Mouse (Mus musculus): Measurements from ENCODE around the gene Klri2. TPM values are rescaled to one million over a fixed set of nuclear protein-coding genes. Genes with fewer than 3 reads are reported as not detected.
"Not testable (repeated sequence)": the region's sequence is repeated elsewhere in the genome, so short reads cannot be mapped to it uniquely, and the experiment has no call there.

The Klri2 gene
- polyA plus RNA-seq, 1 experiment from 2014 or later = not detected

- no peaks in the 10 kb centered on the region for H3K4me1 ChIP-seq (ENCODE audit: control insufficient read depth, insufficient read depth, low read length)
- 94% methylated on average over 4 of the region's 4 CpGs for WGBS
- H3K9ac ChIP-seq (replicated peaks; ENCODE audit: low read depth, low read length) = no peak within 1 kb of the TSS
- no peak for ATAC-seq (ENCODE audit: low read depth)
- H3K27ac ChIP-seq (ENCODE audit: low read depth, low read length) = no peak within 1 kb of the TSS
- no peak within 1 kb of the TSS for H3K4me2 ChIP-seq (ENCODE audit: low read depth, low read length)
- no peaks in the 10 kb centered on the region for H3K9me3 ChIP-seq (ENCODE audit: control insufficient read depth, low read length)
- no peaks in the 10 kb centered on the region for H3K36me3 ChIP-seq (ENCODE audit: control insufficient read depth, insufficient read depth, low read length)
- H3K4me3 ChIP-seq (ENCODE audit: low read depth, low read length) = no peak within 1 kb of the TSS
- H3K27me3 ChIP-seq (ENCODE audit: control insufficient read depth, insufficient read depth, low read length) = no peaks in the 10 kb centered on the region
These were observed 23.3 kb downstream of the Klri2 start, which contains the start of gene Klri1 for GRCm38 (mm10) chr6:129717032-129717431. Klri1 (minus strand) TSS chr6:129717132.

GRCm38 (mm10) chr6:129713566-129713965, 26.7 kb downstream of the Klri2 start:
- Histone ChIP-seq H3K9ac (replicated peaks; ENCODE audit: low read depth, low read length) (no peak overlapping the region), H3K27me3 (ENCODE audit: control insufficient read depth, insufficient read depth, low read length) (no peaks in the 10 kb centered on the region), H3K27ac (ENCODE audit: low read depth, low read length) (no peak overlapping the region), H3K36me3 (ENCODE audit: control insufficient read depth, insufficient read depth, low read length) (no peaks in the 10 kb centered on the region), H3K4me2 (ENCODE audit: low read depth, low read length) (no peak overlapping the region), H3K9me3 (ENCODE audit: control insufficient read depth, low read length) (no peaks in the 10 kb centered on the region), H3K4me1 (ENCODE audit: control insufficient read depth, insufficient read depth, low read length) (no peaks in the 10 kb centered on the region), H3K4me3 (ENCODE audit: low read depth, low read length) (no peak overlapping the region)
- no peak for ATAC-seq (ENCODE audit: low read depth)
- 62% methylated on average over 1 of the region's 1 CpGs for WGBS

GRCm38 (mm10) chr6:129691436-129691835, 48.8 kb downstream of the Klri2 start:
- not testable (repeated sequence) for H3K9me3 ChIP-seq (ENCODE audit: control insufficient read depth, low read length); H3K36me3 ChIP-seq (ENCODE audit: control insufficient read depth, insufficient read depth, low read length); H3K4me3 ChIP-seq (ENCODE audit: low read depth, low read length); H3K4me1 ChIP-seq (ENCODE audit: control insufficient read depth, insufficient read depth, low read length); H3K9ac ChIP-seq (replicated peaks; ENCODE audit: low read depth, low read length); H3K4me2 ChIP-seq (ENCODE audit: low read depth, low read length); H3K27ac ChIP-seq (ENCODE audit: low read depth, low read length); H3K27me3 ChIP-seq (ENCODE audit: control insufficient read depth, insufficient read depth, low read length); ATAC-seq (ENCODE audit: low read depth)
- 82% methylated on average over 10 of the region's 10 CpGs for WGBS

DNA sequence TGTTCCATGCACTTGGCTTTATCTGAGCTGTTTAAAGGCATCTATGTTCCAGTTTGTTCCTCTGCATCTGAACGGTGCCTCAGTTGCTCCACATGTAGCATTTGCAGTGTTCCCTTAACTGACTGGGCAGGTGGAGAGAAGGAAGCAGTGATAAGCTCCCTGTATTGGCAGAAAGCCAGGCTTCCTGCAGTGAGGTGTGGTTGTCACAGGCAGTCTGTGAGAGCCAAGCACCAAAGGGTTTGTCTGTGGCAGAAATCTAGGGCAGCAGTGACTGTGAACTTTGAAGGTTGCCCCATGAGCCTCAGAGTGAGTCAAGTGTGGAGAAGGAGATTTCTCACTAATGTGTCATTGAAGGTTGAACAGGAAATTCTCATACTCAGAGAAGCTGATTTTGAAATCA, 59.9 kb downstream of the Klri2 start:
- Histone ChIP-seq H3K27ac (ENCODE audit: low read depth, low read length) (no peak overlapping the region), H3K27me3 (ENCODE audit: control insufficient read depth, insufficient read depth, low read length) (no peaks in the 10 kb centered on the region), H3K4me1 (ENCODE audit: control insufficient read depth, insufficient read depth, low read length) (no peaks in the 10 kb centered on the region), H3K4me2 (ENCODE audit: low read depth, low read length) (no peak overlapping the region), H3K4me3 (ENCODE audit: low read depth, low read length) (no peak overlapping the region), H3K9me3 (ENCODE audit: control insufficient read depth, low read length) (no peaks in the 10 kb centered on the region), H3K9ac (replicated peaks; ENCODE audit: low read depth, low read length) (no peak overlapping the region), H3K36me3 (ENCODE audit: control insufficient read depth, insufficient read depth, low read length) (no peaks in the 10 kb centered on the region)
- WGBS = 65% methylated on average over 1 of the region's 1 CpGs
- no peak for ATAC-seq (ENCODE audit: low read depth)

Small RNA genes within 50 kb of the gene (microRNA-seq; reads per million reads assigned to microRNA genes)
- not detected for gene Mir680-1

Other genes starting within 250 kb of the Klri2 start
- not detected in 2 replicates for gene Olr1, start 233.3 kb downstream of the Klri2 start, polyA plus RNA-seq (2014; fragmentation: Nextera tagmentation; extraction: Ambion mirVana)
- gene Tmem52b, start 227.9 kb downstream of the Klri2 start, polyA plus RNA-seq (2014; fragmentation: Nextera tagmentation; extraction: Ambion mirVana) = 0.33 TPM in 1 of 2 replicates, not detected in the other
- gene Gabarapl1, start 207.3 kb downstream of the Klri2 start, polyA plus RNA-seq (2014; fragmentation: Nextera tagmentation; extraction: Ambion mirVana) = 60.2 and 60.6 TPM in 2 replicates
- not detected in 2 replicates for gene Klre1, start 162.6 kb downstream of the Klri2 start, polyA plus RNA-seq (2014; fragmentation: Nextera tagmentation; extraction: Ambion mirVana)
- not detected in 2 replicates for gene Klrd1, start 148.7 kb downstream of the Klri2 start, polyA plus RNA-seq (2014; fragmentation: Nextera tagmentation; extraction: Ambion mirVana)
- 0.19 and 0.43 TPM in 2 replicates for gene Klrk1, start 116.6 kb downstream of the Klri2 start, polyA plus RNA-seq (2014; fragmentation: Nextera tagmentation; extraction: Ambion mirVana)
- not detected in 2 replicates for gene Klrc3, start 97.1 kb downstream of the Klri2 start, polyA plus RNA-seq (2014; fragmentation: Nextera tagmentation; extraction: Ambion mirVana)
- gene Klrc2, start 79.8 kb downstream of the Klri2 start, polyA plus RNA-seq (2014; fragmentation: Nextera tagmentation; extraction: Ambion mirVana) = not detected in 2 replicates
- gene Klrc1, start 61.5 kb downstream of the Klri2 start, polyA plus RNA-seq (2014; fragmentation: Nextera tagmentation; extraction: Ambion mirVana) = not detected in 2 replicates
- 0.33 TPM in 1 of 2 replicates, not detected in the other for gene Klri1, start 23.4 kb downstream of the Klri2 start, polyA plus RNA-seq (2014; fragmentation: Nextera tagmentation; extraction: Ambion mirVana)
- gene Gm156, start 43.8 kb upstream of the Klri2 start, polyA plus RNA-seq (2014; fragmentation: Nextera tagmentation; extraction: Ambion mirVana) = not detected in 2 replicates
- gene Gm17631, start 122.2 kb upstream of the Klri2 start, polyA plus RNA-seq (2014; fragmentation: Nextera tagmentation; extraction: Ambion mirVana) = not detected in 2 replicates
- gene Klra17, start 136.2 kb upstream of the Klri2 start, polyA plus RNA-seq (2014; fragmentation: Nextera tagmentation; extraction: Ambion mirVana) = not detected in 2 replicates
- gene Klra5, start 177.2 kb upstream of the Klri2 start, polyA plus RNA-seq (2014; fragmentation: Nextera tagmentation; extraction: Ambion mirVana) = not detected in 2 replicates